Mouse (Mus musculus): Measurements from ENCODE around the gene Rbm43.

Gene Rbm43

GRCm38 (mm10) chr2:51934574-51935334 lies at the start of gene Rbm43:
TSS of gene Rbm43 (minus strand) at chr2:51935163.
- DNase-seq (ENCODE audit: low spot score): peak; percentile 58

GRCm38 (mm10) chr2:51982288-51982687 lies 47.3 kb upstream of the Rbm43 start:
- no peak for DNase-seq (ENCODE audit: low spot score)

GRCm38 (mm10) chr2:51981630-51982029 lies 46.7 kb upstream of the Rbm43 start:
- DNase-seq (ENCODE audit: low spot score): no peak

- no peak for DNase-seq (ENCODE audit: low spot score)
These were observed 38.5 kb upstream of the Rbm43 start, which contains the start of gene Nmi for GRCm38 (mm10) chr2:51973410-51973968. TSS of gene Nmi (minus strand) at chr2:51973494.

- peak; percentile 29 for DNase-seq (ENCODE audit: low spot score)
These were observed 37.9 kb upstream of the Rbm43 start for GRCm38 (mm10) chr2:51972641-51973409.

DNA sequence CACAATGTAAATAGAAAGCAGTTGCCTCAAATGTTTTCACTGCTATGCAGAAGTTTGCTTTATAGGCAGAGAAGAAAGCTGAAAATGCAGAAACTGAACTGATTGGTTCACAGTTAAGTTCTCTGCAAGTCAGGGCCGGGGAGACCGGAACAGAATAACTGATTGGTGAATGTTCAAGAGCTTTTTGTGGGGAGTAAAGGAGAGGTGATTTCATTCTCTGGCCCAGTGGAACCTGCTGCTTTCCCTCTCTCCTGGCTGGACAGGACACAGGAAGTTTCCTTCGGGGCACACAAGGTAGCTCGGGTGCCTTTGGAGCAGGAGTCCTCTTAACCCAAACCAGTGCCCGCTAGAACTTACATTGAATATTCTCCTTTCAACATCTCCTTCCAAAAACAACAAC lies 37.2 kb upstream of the Rbm43 start:
- DNase-seq (ENCODE audit: low spot score): peak; percentile 15

DNA sequence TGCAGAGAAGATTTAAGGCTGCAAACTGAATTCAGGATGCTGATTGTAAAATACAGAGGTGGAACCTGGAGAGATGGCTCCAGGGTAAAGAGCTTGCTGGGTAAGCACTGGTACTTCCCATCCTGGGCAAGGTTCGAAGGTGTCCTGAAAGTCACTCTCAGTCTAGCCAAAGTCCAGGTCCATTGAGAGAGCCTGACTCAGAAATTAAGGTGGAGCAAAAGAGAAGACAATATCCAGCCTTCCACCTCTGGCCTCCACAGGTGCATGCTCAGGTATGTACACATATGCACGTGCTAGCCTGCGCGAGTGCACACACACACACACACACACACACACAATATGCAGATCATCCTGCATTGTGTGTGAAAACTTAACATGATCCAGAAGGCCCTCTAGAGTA lies 35.9 kb upstream of the Rbm43 start:
- no peak for DNase-seq (ENCODE audit: low spot score)

DNA sequence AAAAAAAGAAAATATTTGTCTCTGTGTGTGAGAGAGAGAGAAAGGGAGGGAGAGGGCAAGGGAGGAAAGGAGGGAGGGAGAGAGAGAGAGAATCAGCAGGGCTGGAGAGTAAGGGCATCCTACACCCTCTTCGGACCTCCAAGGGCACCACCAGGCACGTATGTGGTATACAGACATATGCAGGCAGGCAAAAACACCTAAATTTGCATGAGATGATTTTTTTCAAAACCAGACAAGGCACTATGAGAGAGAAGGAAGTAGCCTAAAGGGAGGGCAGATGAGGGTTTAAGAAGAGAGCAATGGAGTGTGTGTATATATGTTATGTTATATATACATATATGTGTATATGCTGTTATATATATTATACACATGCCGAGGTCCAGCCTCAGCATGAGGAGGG lies 32.3 kb upstream of the Rbm43 start:
- no peak for DNase-seq (ENCODE audit: low spot score)

- DNase-seq (ENCODE audit: low spot score): no peak
These were observed 18.8 kb upstream of the Rbm43 start for GRCm38 (mm10) chr2:51953648-51954204.

- DNase-seq (ENCODE audit: low spot score): no peak
These were observed 15.9 kb upstream of the Rbm43 start for GRCm38 (mm10) chr2:51950876-51951275.

GRCm38 (mm10) chr2:51948105-51948830 lies 13.3 kb upstream of the Rbm43 start:
- no peak for DNase-seq (ENCODE audit: low spot score)

- no peak for DNase-seq (ENCODE audit: low spot score)
These were observed 10.8 kb upstream of the Rbm43 start for GRCm38 (mm10) chr2:51945812-51946211.

- DNase-seq (ENCODE audit: low spot score): no peak
These were observed 6.9 kb upstream of the Rbm43 start for GRCm38 (mm10) chr2:51941832-51942231.

DNA sequence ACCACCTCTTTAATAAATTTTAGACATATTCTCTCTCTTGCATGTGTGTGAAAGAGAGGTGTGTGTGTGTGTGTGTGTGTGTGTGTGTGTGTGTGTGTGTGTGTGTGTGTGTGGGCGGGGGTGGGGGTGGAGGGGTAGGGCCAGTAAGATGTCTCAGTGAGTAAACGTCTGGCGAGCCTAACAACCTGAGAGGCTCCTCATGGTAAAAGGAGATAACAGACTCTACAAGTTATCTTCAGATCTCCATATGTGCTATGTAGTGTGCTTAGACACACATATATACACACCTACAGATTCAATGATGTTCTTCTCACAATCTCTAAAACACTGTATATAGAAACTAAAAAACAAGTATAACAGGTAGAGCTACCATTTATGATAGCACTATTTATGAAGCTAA lies 3.8 kb upstream of the Rbm43 start:
- no peak for DNase-seq (ENCODE audit: low spot score)

DNA sequence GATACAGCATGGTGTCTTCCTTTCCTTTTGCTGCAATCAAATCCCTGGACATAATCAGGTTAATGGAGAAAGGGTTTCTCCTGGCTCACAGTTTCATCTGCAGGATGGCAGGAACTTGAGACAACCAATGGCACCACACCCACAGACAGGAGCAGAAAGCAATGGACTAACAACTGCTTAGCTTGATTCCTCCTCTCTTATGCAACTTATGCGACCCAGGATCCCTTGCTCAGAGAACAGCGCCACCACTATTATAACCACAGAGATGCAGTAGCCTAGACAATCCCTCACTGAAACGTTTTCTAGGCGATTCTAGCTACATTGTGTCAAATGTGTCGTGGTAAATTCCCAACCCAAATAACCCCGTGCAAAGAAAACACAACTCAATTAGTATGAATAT lies 2.0 kb upstream of the Rbm43 start:
- no peak for DNase-seq (ENCODE audit: low spot score)

- DNase-seq (ENCODE audit: low spot score): no peak
These were observed 1.6 kb upstream of the Rbm43 start for GRCm38 (mm10) chr2:51936585-51936984.

DNA sequence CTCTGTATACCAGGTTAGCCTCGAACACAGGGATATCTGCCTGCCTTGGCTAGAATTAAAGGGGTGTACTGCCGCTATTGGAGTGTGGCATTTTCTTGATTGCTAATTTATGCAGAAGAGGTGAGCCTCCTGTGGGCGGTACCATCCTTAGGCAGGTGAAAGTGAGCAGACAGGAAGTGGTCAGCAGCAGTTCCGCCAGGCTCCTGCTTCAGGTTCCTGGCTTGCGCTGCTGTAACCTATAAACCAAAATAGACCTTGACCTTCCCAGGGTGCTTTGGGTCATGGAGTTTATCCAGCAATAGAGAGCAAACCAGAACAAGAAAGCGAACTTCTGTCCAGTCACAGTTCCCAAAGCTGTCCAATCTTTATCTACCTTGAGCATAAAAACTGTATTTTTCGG lies 958 bp upstream of the Rbm43 start:
- DNase-seq (ENCODE audit: low spot score): no peak

DNA sequence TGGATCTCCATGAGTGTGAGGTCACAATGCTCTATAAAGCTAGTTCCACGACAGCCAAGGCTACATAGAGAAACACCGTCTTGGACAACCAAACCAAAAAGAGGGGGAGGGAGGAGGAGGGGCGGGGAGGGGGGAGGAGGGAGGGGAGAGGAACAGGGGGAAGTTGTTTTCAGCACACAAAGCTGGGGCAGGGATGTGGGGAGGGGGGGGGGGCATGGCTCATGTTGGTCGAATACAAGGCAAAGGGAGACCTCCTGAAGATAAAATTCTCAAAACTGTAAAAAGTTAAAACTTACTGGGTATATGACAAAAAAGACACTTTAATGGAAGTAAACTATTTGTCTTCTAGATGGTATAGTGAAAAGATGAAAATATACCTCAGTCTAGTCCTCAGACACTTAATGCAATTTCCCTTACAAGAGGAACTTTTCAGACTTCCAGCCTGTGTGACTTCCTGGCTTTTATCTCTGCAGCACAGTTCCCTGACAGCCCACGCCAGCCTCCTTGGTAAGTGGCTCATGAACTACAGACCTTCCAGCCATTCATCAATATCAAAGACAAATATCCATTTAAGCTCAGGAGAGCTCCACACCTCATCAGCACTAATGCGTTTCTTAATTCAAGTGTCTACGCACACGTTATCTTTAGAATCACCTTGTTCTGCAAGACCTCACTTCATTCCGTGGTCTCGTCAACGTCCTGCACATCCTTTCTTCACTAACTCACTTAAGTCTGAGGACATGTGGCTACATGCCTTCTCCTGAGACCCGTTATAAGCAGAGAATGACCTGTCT lies 1.4 kb downstream of the Rbm43 start:
- no peak for DNase-seq (ENCODE audit: low spot score)

DNA sequence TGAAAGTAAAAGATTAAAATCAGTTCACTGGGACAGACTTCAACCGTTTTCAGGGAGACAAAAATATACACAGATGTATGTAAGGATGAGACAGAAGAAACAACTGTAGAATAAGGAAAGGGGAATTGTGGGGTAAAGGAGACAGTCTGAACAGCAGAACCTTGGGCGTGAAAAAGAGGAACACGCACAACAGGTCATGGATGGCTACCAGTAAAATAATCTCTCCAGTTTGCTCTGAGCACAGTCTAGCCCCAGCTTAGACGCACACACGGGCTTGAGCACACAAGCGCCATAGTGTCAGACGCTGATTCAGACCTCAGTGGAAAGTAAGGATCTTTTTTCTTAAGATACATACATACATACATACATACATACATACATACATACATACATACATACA lies 3.7 kb downstream of the Rbm43 start:
- no peak for DNase-seq (ENCODE audit: low spot score)

GRCm38 (mm10) chr2:51914944-51915680 lies 19.9 kb downstream of the Rbm43 start:
- peak; percentile 63 for DNase-seq (ENCODE audit: low spot score)

DNA sequence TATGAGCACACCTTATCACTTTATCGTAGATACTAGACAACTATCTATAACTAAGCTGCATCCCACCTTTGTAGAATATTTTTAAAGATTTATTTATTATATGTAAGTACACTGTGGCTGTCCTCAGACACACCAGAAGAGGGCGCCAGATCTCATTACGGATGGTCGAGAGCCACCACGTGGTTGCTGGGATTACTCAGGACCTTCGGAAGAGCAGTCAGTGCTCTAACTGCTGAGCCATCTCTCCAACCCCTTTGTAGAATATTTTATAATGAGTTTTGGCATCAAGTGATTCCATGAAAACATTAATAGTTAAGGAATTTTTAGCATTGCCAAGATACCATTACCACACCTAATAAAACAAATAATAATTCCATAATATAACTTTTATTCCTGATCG lies 20.4 kb downstream of the Rbm43 start:
- no peak for DNase-seq (ENCODE audit: low spot score)

Data from urinary bladder, postnatal 25 days (tissue).